Mouse (Mus musculus) neural tube, embryonic 14.5 days (tissue): ENCODE data around the gene Sfpq. TPM values are rescaled to one million over a fixed set of nuclear protein-coding genes. Genes with fewer than 3 reads are reported as not detected.

Experiments used
- ATAC-seq: fragments of 200-750 bp; cut with Nextera tagmentation; 2 replicates; pipeline ENCODE4 v1.8.0; 2017; ENCODE audit warnings: low read depth, mild to moderate bottlenecking, moderate TSS enrichment, moderate library complexity
- H3K27ac ChIP-seq: fragments of 300-500 bp; sonication (generic); 2 replicates; pipeline ENCODE4 v1.5.1; 2014; ENCODE audit warnings: low read depth, mild to moderate bottlenecking, control low read depth, low read length, moderate library complexity, mixed read lengths
- H3K27me3 ChIP-seq: fragments of 300-500 bp; sonication (generic); 2 replicates; pipeline ENCODE4 v1.6.1; 2014; ENCODE audit warnings: low read length; ENCODE audit not compliant: control insufficient read depth, insufficient read depth
- H3K36me3 ChIP-seq: fragments of 300-500 bp; sonication (generic); 2 replicates; pipeline ENCODE4 v1.6.1; 2014; ENCODE audit warnings: low read length, mixed read lengths; ENCODE audit not compliant: control insufficient read depth, insufficient read depth
- H3K4me1 ChIP-seq: fragments of 300-500 bp; sonication (generic); 2 replicates; pipeline ENCODE4 v1.6.1; 2014; ENCODE audit warnings: low read length; ENCODE audit not compliant: control insufficient read depth, insufficient read depth
- H3K4me2 ChIP-seq: fragments of 300-500 bp; sonication (generic); 2 replicates; pipeline ENCODE4 v1.6.1; 2014; ENCODE audit warnings: mild to moderate bottlenecking, low read depth, low read length, control low read depth
- H3K4me3 ChIP-seq: fragments of 300-500 bp; sonication (generic); 2 replicates; pipeline ENCODE4 v1.5.1; 2014; ENCODE audit warnings: low read depth, low read length, control low read depth, mixed read lengths
- H3K9ac ChIP-seq: fragments of 300-500 bp; sonication (generic); replicated peaks from 2 replicates; pipeline ENCODE4 v1.6.1; 2014; ENCODE audit warnings: low read depth, mild to moderate bottlenecking, control low read depth, low read length, mixed read lengths
- H3K9me3 ChIP-seq: fragments of 300-500 bp; sonication (generic); 2 replicates; pipeline ENCODE4 v1.6.1; 2016; ENCODE audit warnings: low read length; ENCODE audit not compliant: control insufficient read depth
- WGBS: fragments of 180-500 bp; shearing (Covaris S2); extraction: QIAGEN DNeasy Blood & Tissue Kit; methylation state at CpG from one replicate; pipeline ENCODE4 v1.1.7; 2014; 5-methylcytosine and 5-hydroxymethylcytosine counted together
- polyA plus RNA-seq: library from polyadenylated mRNA; unstranded; fragments of >200 nt; fragmentation: Nextera tagmentation; extraction: Ambion mirVana; gene quantifications from 2 replicates; pipeline ENCODE4 v1.2.1, GENCODE M21; 2014

Gene Sfpq
- polyA plus RNA-seq, 1 experiment from 2014 or later = 110 TPM

GRCm38 (mm10) chr4:127043540-127043939 is 22.4 kb downstream of the Sfpq start:
- Histone ChIP-seq H3K9ac (no peak overlapping the region), H3K27ac (no peak overlapping the region), H3K4me1 (no peaks in the 10 kb centered on the region), H3K4me2 (no peak overlapping the region), H3K36me3 (peaks cover 46% of the 10 kb centered on the region), H3K4me3 (no peak overlapping the region), H3K9me3 (no peaks in the 10 kb centered on the region), H3K27me3 (no peaks in the 10 kb centered on the region)
- 88% methylated on average over 4 of the region's 4 CpGs for WGBS
- ATAC-seq = no peak

- 92% methylated on average over 8 of the region's 8 CpGs for WGBS
- Histone ChIP-seq H3K9ac (no peak overlapping the region), H3K4me1 (no peaks in the 10 kb centered on the region), H3K36me3 (peaks cover 28% of the 10 kb centered on the region), H3K4me3 (no peak overlapping the region), H3K27me3 (no peaks in the 10 kb centered on the region), H3K27ac (no peak overlapping the region), H3K4me2 (no peak overlapping the region), H3K9me3 (no peaks in the 10 kb centered on the region)
- no peak for ATAC-seq
These were observed 30.0 kb downstream of the Sfpq start for GRCm38 (mm10) chr4:127051121-127051520.

GRCm38 (mm10) chr4:127053071-127053470 is 31.9 kb downstream of the Sfpq start:
- 93% methylated on average over 5 of the region's 5 CpGs for WGBS
- no peaks in the 10 kb centered on the region for H3K4me1 ChIP-seq
- no peak overlapping the region for H3K4me2 ChIP-seq
- H3K27me3 ChIP-seq = no peaks in the 10 kb centered on the region
- ATAC-seq = no peak
- H3K9me3 ChIP-seq = no peaks in the 10 kb centered on the region
- no peak overlapping the region for H3K9ac ChIP-seq
- no peak overlapping the region for H3K4me3 ChIP-seq
- H3K36me3 ChIP-seq = peaks cover 20% of the 10 kb centered on the region
- no peak overlapping the region for H3K27ac ChIP-seq

GRCm38 (mm10) chr4:127054522-127055198 is 33.5 kb downstream of the Sfpq start:
- 86% methylated on average over 7 of the region's 7 CpGs for WGBS
- Histone ChIP-seq H3K9me3 (no peaks in the 10 kb centered on the region), H3K4me2 (no peak overlapping the region), H3K4me1 (no peaks in the 10 kb centered on the region), H3K27ac (no peak overlapping the region), H3K4me3 (no peak overlapping the region), H3K9ac (no peak overlapping the region), H3K36me3 (peaks cover 10% of the 10 kb centered on the region; the same call in 1 of the 2 replicates), H3K27me3 (no peaks in the 10 kb centered on the region)
- no peak for ATAC-seq

GRCm38 (mm10) chr4:127060585-127061290 is 39.6 kb downstream of the Sfpq start, which contains the start of gene Zmym1:
Zmym1 (minus strand) TSS chr4:127061152.
- Histone ChIP-seq H3K9me3 (no peaks in the 10 kb centered on the region), H3K4me3 (peak within 1 kb of the TSS; percentile 70), H3K36me3 (no peaks in the 10 kb centered on the region), H3K27me3 (no peaks in the 10 kb centered on the region), H3K9ac (peak within 1 kb of the TSS; percentile 55), H3K4me2 (peak within 1 kb of the TSS; percentile 51), H3K4me1 (no peaks in the 10 kb centered on the region), H3K27ac (no peak within 1 kb of the TSS)
- peak; percentile 87; the same call in 1 of the 2 replicates for ATAC-seq
- 1% methylated on average over 38 of the region's 38 CpGs for WGBS

GRCm38 (mm10) chr4:127064051-127064450 is 42.9 kb downstream of the Sfpq start:
- Histone ChIP-seq H3K27ac (no peak overlapping the region), H3K4me1 (no peaks in the 10 kb centered on the region), H3K9me3 (no peaks in the 10 kb centered on the region), H3K4me3 (no peak overlapping the region), H3K4me2 (no peak overlapping the region), H3K36me3 (no peaks in the 10 kb centered on the region), H3K27me3 (no peaks in the 10 kb centered on the region), H3K9ac (no peak overlapping the region)
- 59% methylated on average over 1 of the region's 1 CpGs for WGBS
- no peak for ATAC-seq

GRCm38 (mm10) chr4:127074915-127075314 is 53.8 kb downstream of the Sfpq start:
- Histone ChIP-seq H3K4me2 (no peak overlapping the region), H3K9ac (no peak overlapping the region), H3K4me3 (no peak overlapping the region), H3K27ac (no peak overlapping the region), H3K36me3 (no peaks in the 10 kb centered on the region), H3K4me1 (peaks cover 7% of the 10 kb centered on the region; the same call in 1 of the 2 replicates), H3K9me3 (no peaks in the 10 kb centered on the region), H3K27me3 (no peaks in the 10 kb centered on the region)
- ATAC-seq = no peak
- WGBS = 62% methylated on average over 1 of the region's 1 CpGs

- Histone ChIP-seq H3K9ac (peak within 1 kb of the TSS; percentile 57), H3K4me2 (peak within 1 kb of the TSS; percentile 79), H3K9me3 (no peaks in the 10 kb centered on the region), H3K27ac (peak within 1 kb of the TSS; percentile 92), H3K4me3 (peak within 1 kb of the TSS; percentile 54), H3K4me1 (peaks cover 7% of the 10 kb centered on the region; the same call in 1 of the 2 replicates), H3K36me3 (no peaks in the 10 kb centered on the region), H3K27me3 (no peaks in the 10 kb centered on the region)
- WGBS = under 1% methylated on average over 46 of the region's 46 CpGs
- peak; percentile 98 for ATAC-seq
These were observed 55.9 kb downstream of the Sfpq start, which contains the start of gene Zmym6 for GRCm38 (mm10) chr4:127076875-127077548. Zmym6 (plus strand) TSS chr4:127077383.

GRCm38 (mm10) chr4:127080806-127081205 is 59.7 kb downstream of the Sfpq start:
- WGBS = 38% methylated on average over 1 of the region's 1 CpGs
- Histone ChIP-seq H3K27me3 (no peaks in the 10 kb centered on the region), H3K4me3 (no peak overlapping the region), H3K9ac (no peak overlapping the region), H3K4me2 (no peak overlapping the region), H3K9me3 (no peaks in the 10 kb centered on the region), H3K27ac (no peak overlapping the region), H3K36me3 (no peaks in the 10 kb centered on the region), H3K4me1 (peaks cover 7% of the 10 kb centered on the region; the same call in 1 of the 2 replicates)
- ATAC-seq = no peak
